Mouse (Mus musculus) c-Kit-positive CD71-positive TER-119-negative erythroid progenitor cells, embryonic 14.5 days (primary cell): ENCODE data around the gene Slc25a23.
A peak's percentile ranks its signal among the peaks of the same experiment; 100 is the strongest.

Experiments
- DNase-seq: peaks from one replicate; pipeline ENCODE4 v3.0.0-alpha.2; 2013; ENCODE audit warnings: low read depth

The Slc25a23 gene

GRCm38 (mm10) chr17:57019693-57020092, 40.0 kb downstream of the Slc25a23 start:
- peak; percentile 74 for DNase-seq

GRCm38 (mm10) chr17:57012245-57012795, 47.3 kb downstream of the Slc25a23 start:
- DNase-seq = no peak

- DNase-seq = peak; percentile 95
Observed at GRCm38 (mm10) chr17:57011236-57012141, 48.2 kb downstream of the Slc25a23 start, which contains the start of the genes Gtf2f1 and Gm17949. Gene Gtf2f1 (minus strand): TSS chr17:57011288. Gene Gm17949 (plus strand): TSS chr17:57011469.

- no peak for DNase-seq
Observed at GRCm38 (mm10) chr17:57010911-57011235, 48.8 kb downstream of the Slc25a23 start.

- DNase-seq = no peak
Observed at GRCm38 (mm10) chr17:57007137-57007905, 52.3 kb downstream of the Slc25a23 start.

- no peak for DNase-seq
Observed at GRCm38 (mm10) chr17:57003994-57004393, 55.7 kb downstream of the Slc25a23 start.

GRCm38 (mm10) chr17:57001228-57001627, 58.4 kb downstream of the Slc25a23 start:
- no peak for DNase-seq

- DNase-seq = no peak
Observed at GRCm38 (mm10) chr17:56999968-57000609, 59.6 kb downstream of the Slc25a23 start, which contains the start of gene Pspn. Gene Pspn (minus strand): TSS chr17:57000018.

- no peak for DNase-seq
Observed at GRCm38 (mm10) chr17:56999414-56999813, 60.2 kb downstream of the Slc25a23 start.

- DNase-seq = peak; percentile 98
Observed at GRCm38 (mm10) chr17:56997029-56997667, 62.5 kb downstream of the Slc25a23 start, which contains the start of gene Alkbh7. Gene Alkbh7 (plus strand): TSS chr17:56997339.

GRCm38 (mm10) chr17:56996506-56996905, 63.2 kb downstream of the Slc25a23 start:
- DNase-seq = no peak

- DNase-seq = no peak
Observed at GRCm38 (mm10) chr17:56995046-56995445, 64.6 kb downstream of the Slc25a23 start.
